Mouse (Mus musculus) brain, embryonic 14.5 days (tissue): ENCODE results near the gene Ptpra.

Experiments
- CTCF ChIP-seq: fragments of 200-500 bp; IDR thresholded peaks from 2 replicates; pipeline ENCODE4 v1.5.1; 2012; ENCODE audit warnings: inconsistent platforms, mild to moderate bottlenecking, moderate library complexity, borderline replicate concordance; ENCODE audit not compliant: insufficient read depth, insufficient read length; ENCODE audit errors: extremely low read depth
- POLR2A ChIP-seq: fragments of 200-500 bp; IDR thresholded peaks from 2 replicates; pipeline ENCODE4 v1.6.1; 2012; ENCODE audit warnings: mild to moderate bottlenecking, inconsistent platforms, borderline replicate concordance; ENCODE audit not compliant: poor library complexity, insufficient read depth, insufficient read length, severe bottlenecking; ENCODE audit errors: extremely low read depth

DNA sequence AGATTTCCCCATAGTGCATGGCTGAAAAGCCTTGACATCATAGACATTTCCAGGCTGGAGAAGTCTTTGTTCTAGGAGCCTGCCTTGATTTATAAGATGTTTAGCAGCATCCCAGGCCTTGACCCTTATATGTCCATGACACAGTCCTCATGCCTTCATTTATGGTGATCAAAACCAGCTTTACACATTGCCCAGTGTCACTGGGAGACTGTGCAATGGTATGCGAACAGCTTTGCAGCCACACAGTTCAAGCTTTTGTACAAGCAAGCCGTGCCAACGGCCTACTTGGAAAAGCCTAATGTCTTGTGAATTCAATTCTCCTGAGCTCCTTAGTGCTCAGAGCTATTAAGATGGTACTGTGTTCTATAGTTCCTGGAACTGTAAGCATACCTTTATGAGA lies 32.6 kb downstream of the Ptpra start:
- TF ChIP-seq CTCF, result no peak
- no peak for TF ChIP-seq POLR2A
